Mouse (Mus musculus): ENCODE data around the gene Pld3. TPM values are rescaled to one million over a fixed set of nuclear protein-coding genes. Genes with fewer than 3 reads are reported as not detected.

Pld3 gene
- 27.9 and 52.2 TPM in 2 replicates for polyA plus RNA-seq (2011; ENCODE audit: insufficient read depth, insufficient read length, low replicate concordance, missing spikeins)

DNA sequence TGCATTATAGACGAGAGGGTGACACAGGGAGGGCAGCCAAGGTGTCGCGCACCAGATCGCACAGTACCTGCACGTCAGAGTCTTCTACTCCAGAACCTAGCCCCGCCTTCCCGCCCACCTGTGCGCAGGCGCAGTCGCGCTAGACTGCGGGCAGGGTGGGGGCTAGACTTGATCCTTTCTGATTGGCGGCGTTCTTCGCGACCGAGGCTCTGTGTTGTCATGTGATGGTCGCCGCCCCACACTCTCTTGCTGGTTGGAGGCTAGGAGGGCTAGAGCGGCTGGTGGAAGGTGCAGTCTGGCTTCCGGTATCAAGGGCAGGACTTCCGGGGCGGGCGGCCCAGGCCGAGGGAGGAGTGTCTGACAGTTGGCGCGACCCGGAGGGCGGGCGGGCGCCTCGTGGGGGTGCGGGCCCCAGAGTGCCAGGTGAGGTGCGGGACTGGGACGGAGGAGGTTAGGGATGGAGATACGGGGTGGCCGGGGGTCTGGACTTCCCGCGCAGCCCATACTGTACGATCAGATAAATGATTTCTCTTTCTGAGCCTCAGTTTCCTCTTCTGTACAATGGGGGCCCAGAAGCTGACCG, at the start of gene Pld3, which contains the start of gene 2310022A10Rik:
Gene Pld3 (minus strand): TSS at position 288 of the 583 bp plus-strand sequence.
Gene 2310022A10Rik (plus strand): TSS at position 303 of the 583 bp plus-strand sequence.
- Histone ChIP-seq H3K27ac (ENCODE audit: control insufficient read depth, insufficient read depth, low read depth, low read length, poor library complexity) (peak within 1 kb of the TSS; percentile 9), H3K4me1 (ENCODE audit: control insufficient read depth, insufficient read depth, low read length) (no peaks in the 10 kb centered on the region), H3K4me3 (replicated peaks; ENCODE audit: control insufficient read depth, low read depth, low read length) (peak within 1 kb of the TSS; percentile 79)
- no peak for TF ChIP-seq CTCF (IDR thresholded peaks at IDR 0.05; ENCODE audit: control insufficient read depth, insufficient read depth, low read length)
- peak; percentile 51; the same call in 1 of the 2 replicates for TF ChIP-seq POLR2A (IDR thresholded peaks at IDR 0.05; ENCODE audit: borderline replicate concordance, control insufficient read depth, low read depth, low read length)
- WGBS, result under 1% methylated on average over 41 of the region's 41 CpGs

DNA sequence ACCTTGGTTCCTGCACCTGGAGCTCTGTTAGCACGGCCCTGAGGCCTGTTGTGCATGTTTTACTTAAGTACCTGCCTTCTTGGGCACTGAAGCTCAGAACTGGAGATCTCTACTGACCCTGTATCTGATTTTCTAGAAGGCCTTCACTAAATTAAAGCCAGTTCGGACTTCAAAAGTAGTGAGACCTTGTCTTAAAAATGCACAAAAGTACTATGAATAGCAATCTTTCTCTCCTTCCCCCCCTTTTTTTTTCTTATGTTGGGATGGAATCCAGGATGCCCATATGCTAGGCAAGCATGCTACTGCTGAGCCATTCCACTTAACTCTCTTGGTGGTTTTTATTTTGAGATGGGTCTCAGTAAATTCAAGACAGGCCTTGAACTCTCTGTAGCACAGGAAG, 49.1 kb upstream of the Pld3 start:
- TF ChIP-seq CTCF (IDR thresholded peaks at IDR 0.05; ENCODE audit: control insufficient read depth, insufficient read depth, low read length), result no peak
- no peak for TF ChIP-seq POLR2A (IDR thresholded peaks at IDR 0.05; ENCODE audit: borderline replicate concordance, control insufficient read depth, low read depth, low read length)
- H3K27ac ChIP-seq (ENCODE audit: control insufficient read depth, insufficient read depth, low read depth, low read length, poor library complexity), result no peak overlapping the region
- peaks cover 7% of the 10 kb centered on the region for H3K4me1 ChIP-seq (ENCODE audit: control insufficient read depth, insufficient read depth, low read length)
- H3K4me3 ChIP-seq (replicated peaks; ENCODE audit: control insufficient read depth, low read depth, low read length), result no peak overlapping the region
- WGBS, result 79% methylated on average over 2 of the region's 2 CpGs

DNA sequence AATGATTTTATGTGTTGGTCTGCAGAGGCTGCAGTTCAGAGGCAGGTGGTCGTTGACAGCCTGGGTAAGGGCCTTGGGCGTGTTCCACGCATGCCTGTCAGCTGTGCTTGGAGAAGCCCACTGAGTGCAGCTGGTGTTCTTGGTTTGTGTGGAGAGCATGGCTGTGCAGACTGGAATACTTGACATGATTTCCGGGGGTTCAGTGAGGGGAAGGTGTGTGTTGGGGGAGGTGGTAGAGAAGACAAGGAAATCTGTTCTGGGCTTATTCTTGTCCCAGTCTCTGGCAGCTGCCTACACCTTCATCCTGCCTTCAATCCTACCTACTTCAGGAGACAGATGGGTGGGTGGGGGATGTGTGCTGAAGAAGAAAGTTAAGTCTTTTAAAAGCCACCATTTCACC, 48.6 kb upstream of the Pld3 start:
- no peak for TF ChIP-seq CTCF (IDR thresholded peaks at IDR 0.05; ENCODE audit: control insufficient read depth, insufficient read depth, low read length)
- no peak for TF ChIP-seq POLR2A (IDR thresholded peaks at IDR 0.05; ENCODE audit: borderline replicate concordance, control insufficient read depth, low read depth, low read length)
- Histone ChIP-seq H3K27ac (ENCODE audit: control insufficient read depth, insufficient read depth, low read depth, low read length, poor library complexity) (no peak overlapping the region), H3K4me1 (ENCODE audit: control insufficient read depth, insufficient read depth, low read length) (peaks cover 6% of the 10 kb centered on the region), H3K4me3 (replicated peaks; ENCODE audit: control insufficient read depth, low read depth, low read length) (no peak overlapping the region)
- WGBS, result 60% methylated on average over 4 of the region's 4 CpGs

DNA sequence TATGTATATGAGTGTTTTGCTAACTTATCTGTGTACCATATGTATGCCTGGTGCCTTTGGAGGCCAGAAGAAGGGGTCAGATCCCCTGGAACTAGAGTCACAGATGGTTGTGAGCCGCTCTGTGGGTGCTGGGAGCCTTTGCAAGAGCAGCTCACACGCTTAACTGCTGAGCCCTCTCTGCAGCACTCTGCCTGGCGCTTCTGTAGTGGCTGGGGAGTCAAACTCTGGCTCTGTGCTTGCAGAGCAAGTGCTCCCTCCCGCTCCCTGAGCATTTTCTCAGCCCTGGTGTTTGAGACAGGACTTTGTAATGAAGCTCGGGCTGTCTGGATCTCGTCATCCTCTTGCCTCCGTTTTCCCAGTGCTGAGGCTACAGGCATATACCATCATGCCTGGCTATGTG, 45.0 kb upstream of the Pld3 start:
- Histone ChIP-seq H3K4me1 (ENCODE audit: control insufficient read depth, insufficient read depth, low read length) (peaks cover 4% of the 10 kb centered on the region), H3K27ac (ENCODE audit: control insufficient read depth, insufficient read depth, low read depth, low read length, poor library complexity) (no peak overlapping the region)
- WGBS, result 90% methylated on average over 7 of the region's 7 CpGs

DNA sequence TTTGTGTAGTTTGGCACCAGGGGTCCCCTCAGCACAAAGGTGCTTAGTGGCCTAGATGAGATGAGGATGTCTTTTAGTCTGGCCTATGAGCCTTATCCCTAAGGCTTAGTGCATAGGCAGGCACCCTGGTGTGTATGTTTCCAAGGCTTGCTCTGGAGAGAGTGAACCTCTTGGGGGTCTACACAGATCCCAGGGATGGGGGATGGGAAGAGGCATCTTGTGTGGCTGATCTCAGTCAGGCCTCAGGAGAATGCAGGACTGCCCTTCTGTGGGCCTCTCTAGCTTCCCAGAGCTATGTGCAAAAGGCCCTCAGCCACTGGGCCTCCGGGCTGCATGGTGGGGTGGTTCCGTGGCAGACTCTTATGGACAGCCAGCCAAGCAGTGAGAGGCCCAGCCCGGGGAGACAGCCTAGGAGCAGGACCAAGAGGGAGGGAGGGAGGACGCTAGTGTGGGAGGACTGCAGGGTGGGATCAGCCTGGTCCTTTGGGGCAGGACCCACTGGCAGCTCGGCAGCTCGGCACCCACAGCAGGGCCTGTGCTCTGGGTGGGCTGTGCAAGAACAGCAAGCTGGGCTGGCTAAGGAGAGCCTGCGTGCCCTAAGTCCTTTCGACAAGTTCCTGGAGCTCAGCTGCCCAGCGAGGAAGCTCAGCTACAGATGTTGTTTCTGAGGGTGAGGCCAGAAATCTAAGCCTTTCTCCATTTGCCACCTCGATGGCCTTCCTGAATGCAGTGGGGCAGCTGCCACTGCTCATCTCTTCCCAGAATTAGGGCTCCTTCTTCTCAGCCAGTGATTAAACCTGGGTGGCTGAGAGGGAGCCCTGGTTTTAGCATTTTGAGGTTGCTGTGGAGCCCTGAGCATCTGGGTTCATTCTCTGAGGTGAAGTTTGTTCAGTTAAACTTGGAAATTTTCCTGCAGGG, 43.8 kb upstream of the Pld3 start:
- TF ChIP-seq POLR2A (IDR thresholded peaks at IDR 0.05; ENCODE audit: borderline replicate concordance, control insufficient read depth, low read depth, low read length) (no peak), CTCF (IDR thresholded peaks at IDR 0.05; ENCODE audit: control insufficient read depth, insufficient read depth, low read length) (no peak)

More for the DNA sequence above, 45.0 kb upstream of the Pld3 start:
- no peak for TF ChIP-seq CTCF (IDR thresholded peaks at IDR 0.05; ENCODE audit: control insufficient read depth, insufficient read depth, low read length)
- TF ChIP-seq POLR2A (IDR thresholded peaks at IDR 0.05; ENCODE audit: borderline replicate concordance, control insufficient read depth, low read depth, low read length), result no peak
- no peak overlapping the region for H3K4me3 ChIP-seq (replicated peaks; ENCODE audit: control insufficient read depth, low read depth, low read length)

DNA sequence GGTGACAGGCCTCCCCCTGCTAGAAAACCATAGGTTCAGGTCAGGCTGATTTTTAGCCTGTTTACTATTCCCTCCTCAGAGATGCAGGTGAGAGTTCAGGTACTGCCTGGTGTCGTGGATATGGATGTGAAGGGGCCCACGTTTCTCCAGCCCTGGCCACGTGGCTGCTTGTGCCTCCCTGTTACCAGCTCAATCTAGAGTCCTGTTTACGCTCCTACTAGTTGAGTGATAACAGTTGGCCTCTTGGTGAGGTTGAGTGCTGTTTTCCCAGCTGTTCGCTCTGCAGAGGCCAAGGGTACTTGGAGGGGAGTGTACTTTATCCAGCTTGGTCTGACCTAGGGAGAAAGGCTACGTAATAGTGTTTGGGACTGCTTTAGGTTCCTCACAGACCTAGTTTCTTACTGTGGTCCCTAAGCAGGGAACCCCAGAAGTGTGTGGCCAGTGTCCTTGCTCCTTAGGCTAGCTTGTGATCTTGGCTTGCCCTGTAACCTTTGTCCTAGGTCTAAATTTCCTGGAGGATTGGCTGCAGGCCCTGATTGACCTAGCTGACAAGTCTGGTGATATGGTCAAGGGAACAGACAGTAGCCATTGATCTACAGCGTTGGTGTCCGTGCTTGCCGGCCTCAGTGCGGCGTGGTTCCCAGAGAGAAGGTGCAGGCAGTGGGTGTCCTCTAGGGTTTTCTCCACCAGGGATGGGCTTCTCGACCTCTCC, 40.1 kb upstream of the Pld3 start:
- Histone ChIP-seq H3K4me3 (replicated peaks; ENCODE audit: control insufficient read depth, low read depth, low read length) (peak overlapping the region; percentile 31), H3K4me1 (ENCODE audit: control insufficient read depth, insufficient read depth, low read length) (peaks cover 5% of the 10 kb centered on the region), H3K27ac (ENCODE audit: control insufficient read depth, insufficient read depth, low read depth, low read length, poor library complexity) (peak overlapping the region; percentile 97)
- 64% methylated on average over 12 of the region's 12 CpGs for WGBS
- TF ChIP-seq CTCF (IDR thresholded peaks at IDR 0.05; ENCODE audit: control insufficient read depth, insufficient read depth, low read length) (no peak), POLR2A (IDR thresholded peaks at IDR 0.05; ENCODE audit: borderline replicate concordance, control insufficient read depth, low read depth, low read length) (no peak)

More for the DNA sequence above, 43.8 kb upstream of the Pld3 start:
- H3K27ac ChIP-seq (ENCODE audit: control insufficient read depth, insufficient read depth, low read depth, low read length, poor library complexity), result 0 out of 2 replicates have a peak overlapping the region, but pooled peaks have one; percentile 14
- WGBS, result 62% methylated on average over 10 of the region's 10 CpGs
- peaks cover 7% of the 10 kb centered on the region for H3K4me1 ChIP-seq (ENCODE audit: control insufficient read depth, insufficient read depth, low read length)
- H3K4me3 ChIP-seq (replicated peaks; ENCODE audit: control insufficient read depth, low read depth, low read length), result no peak overlapping the region

DNA sequence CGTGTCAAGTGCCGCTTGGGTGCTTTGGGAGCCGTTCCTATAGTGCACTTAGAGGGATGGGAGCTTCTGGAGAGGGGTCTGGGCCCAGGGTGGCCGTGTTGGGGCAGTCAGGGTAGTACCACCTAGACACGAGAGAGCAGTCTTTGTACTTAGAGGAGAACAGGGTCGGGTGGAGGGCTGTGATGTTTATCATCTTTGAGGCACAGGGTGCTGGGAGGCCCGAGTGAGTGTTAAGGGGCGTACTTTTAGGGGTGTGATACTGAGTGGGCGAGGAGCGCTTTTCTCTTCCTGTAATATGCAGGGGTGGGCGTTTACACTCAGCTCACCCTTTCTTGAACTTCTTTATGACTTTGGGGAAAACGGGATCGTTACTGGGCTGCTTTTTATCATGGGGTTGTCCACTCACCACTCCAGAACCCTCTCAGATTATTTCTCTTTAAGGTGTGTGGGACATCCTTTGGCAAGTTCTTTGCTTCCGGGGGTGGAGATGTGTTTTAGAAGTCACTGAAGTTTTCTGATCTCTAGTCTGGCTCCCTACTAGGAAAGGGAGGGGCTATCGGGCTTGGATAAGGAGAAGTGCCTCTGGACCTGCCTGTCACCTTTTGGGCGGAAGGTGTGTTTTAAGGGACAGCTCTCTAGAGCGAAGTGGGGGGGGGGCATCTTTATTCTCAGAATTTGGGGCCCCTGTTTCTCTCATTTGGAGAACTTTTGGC, 39.4 kb upstream of the Pld3 start:
- TF ChIP-seq POLR2A (IDR thresholded peaks at IDR 0.05; ENCODE audit: borderline replicate concordance, control insufficient read depth, low read depth, low read length) (no peak), CTCF (IDR thresholded peaks at IDR 0.05; ENCODE audit: control insufficient read depth, insufficient read depth, low read length) (no peak)
- Histone ChIP-seq H3K4me3 (replicated peaks; ENCODE audit: control insufficient read depth, low read depth, low read length) (peak overlapping the region; percentile 92), H3K27ac (ENCODE audit: control insufficient read depth, insufficient read depth, low read depth, low read length, poor library complexity) (peak overlapping the region; percentile 97), H3K4me1 (ENCODE audit: control insufficient read depth, insufficient read depth, low read length) (peaks cover 5% of the 10 kb centered on the region)
- WGBS, result 1% methylated on average over 17 of the region's 17 CpGs
